Mouse (Mus musculus) kidney, adult 2 months (tissue): ENCODE results near the gene Get4.

ENCODE experiments used
- CTCF ChIP-seq: fragments of 200-500 bp; conservative IDR thresholded peaks from 2 replicates; pipeline ENCODE4 v1.5.1; 2011; ENCODE audit warnings: low read depth, mild to moderate bottlenecking, control low read depth, low read length, moderate library complexity, mixed read lengths; ENCODE audit not compliant: insufficient read depth, insufficient read length
- POLR2A ChIP-seq: fragments of 200-500 bp; IDR thresholded peaks from one replicate; pipeline ENCODE4 v1.6.1; 2011; ENCODE audit warnings: low read depth, low read length, control low read depth

DNA sequence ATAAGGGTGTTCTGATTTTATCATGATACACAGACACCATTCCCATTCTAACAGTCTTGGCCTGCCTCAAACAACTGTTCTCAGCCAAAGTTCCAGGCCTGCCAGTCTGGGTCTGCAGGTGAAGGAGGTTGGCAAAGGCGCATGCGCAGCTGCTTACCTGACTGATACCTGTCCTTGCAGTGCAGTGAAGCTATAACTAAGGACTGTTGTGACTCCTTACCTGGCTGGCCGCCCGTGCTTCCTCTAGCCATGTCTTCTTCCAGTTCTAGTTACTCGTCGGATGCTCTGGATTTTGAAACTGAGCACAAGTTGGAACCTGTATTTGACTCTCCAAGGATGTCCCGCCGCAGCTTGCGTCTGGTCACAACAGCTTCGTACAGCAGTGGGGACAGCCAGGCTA is 28.8 kb upstream of the Get4 start:
- TF ChIP-seq POLR2A (no peak), CTCF (no peak)
